Mouse (Mus musculus) lung, embryonic 15.5 days (tissue): ENCODE data around the gene Cpne7. TPM values are rescaled to one million over a fixed set of nuclear protein-coding genes. Genes with fewer than 3 reads are reported as not detected.
A peak's percentile ranks its signal among the peaks of the same experiment; 100 is the strongest.

Experiments used
- ATAC-seq: fragments of 200-750 bp; cut with Nextera tagmentation; 2 replicates; pipeline ENCODE4 v1.8.0; 2017; ENCODE audit warnings: moderate number of reproducible peaks, borderline replicate concordance; ENCODE audit not compliant: low FRiP score, low TSS enrichment; ENCODE audit errors: extremely low read depth
- H3K27ac ChIP-seq: fragments of 300-500 bp; sonication (generic); 2 replicates; pipeline ENCODE4 v1.5.1; 2015; ENCODE audit warnings: moderate library complexity, mild to moderate bottlenecking, inconsistent platforms
- H3K27me3 ChIP-seq: fragments of 300-500 bp; sonication (generic); 2 replicates; pipeline ENCODE4 v1.6.1; 2015; ENCODE audit warnings: inconsistent platforms
- H3K36me3 ChIP-seq: fragments of 300-500 bp; sonication (generic); 2 replicates; pipeline ENCODE4 v1.6.1; 2015; ENCODE audit warnings: inconsistent platforms
- H3K4me1 ChIP-seq: fragments of 300-500 bp; sonication (generic); 2 replicates; pipeline ENCODE4 v1.6.1; 2015; ENCODE audit warnings: inconsistent platforms
- H3K4me2 ChIP-seq: fragments of 300-500 bp; sonication (generic); 2 replicates; pipeline ENCODE4 v1.6.1; 2015; ENCODE audit warnings: inconsistent platforms, mild to moderate bottlenecking, moderate library complexity
- H3K4me3 ChIP-seq: fragments of 300-500 bp; sonication (generic); 2 replicates; pipeline ENCODE4 v1.5.1; 2015; ENCODE audit warnings: mild to moderate bottlenecking, inconsistent platforms
- H3K9ac ChIP-seq: fragments of 300-500 bp; sonication (generic); 2 replicates; pipeline ENCODE4 v1.6.1; 2015; ENCODE audit warnings: inconsistent platforms
- H3K9me3 ChIP-seq: fragments of 300-500 bp; sonication (generic); 2 replicates; pipeline ENCODE4 v1.6.1; 2016; ENCODE audit warnings: inconsistent platforms
- WGBS: fragments of 180-500 bp; shearing (Covaris S2); methylation state at CpG from one replicate; pipeline ENCODE4 v1.1.7; 2015; 5-methylcytosine and 5-hydroxymethylcytosine counted together
- polyA plus RNA-seq: library from polyadenylated mRNA; unstranded; fragments of >200 nt; fragmentation: Nextera tagmentation; extraction: Ambion mirVana; gene quantifications from 2 replicates; pipeline ENCODE4 v1.2.1, GENCODE M21; 2015

Gene Cpne7
- polyA plus RNA-seq, 1 experiment from 2014 or later, result 0.50 TPM

DNA sequence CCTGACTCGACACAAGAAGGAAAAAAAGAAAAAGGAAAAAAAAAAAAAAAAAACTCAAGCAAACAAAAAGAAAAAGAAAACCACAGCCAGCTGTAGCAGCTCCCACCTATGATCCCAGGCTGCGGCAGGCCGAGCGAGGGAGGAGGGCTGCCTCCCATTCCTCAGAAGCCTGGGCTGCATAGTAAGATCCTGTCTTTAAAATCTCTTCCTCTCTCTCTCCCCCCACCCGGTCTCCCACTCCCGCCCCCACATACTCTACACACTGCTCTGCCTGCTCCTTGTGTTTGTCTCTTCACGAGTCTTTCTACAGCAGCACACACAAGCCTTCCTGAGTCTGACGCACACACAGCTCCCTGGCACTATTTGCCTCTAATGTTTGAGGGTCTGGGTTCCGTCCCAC is 4.9 kb downstream of the Cpne7 start:
- peaks cover 44% of the 10 kb centered on the region for H3K27me3 ChIP-seq

DNA sequence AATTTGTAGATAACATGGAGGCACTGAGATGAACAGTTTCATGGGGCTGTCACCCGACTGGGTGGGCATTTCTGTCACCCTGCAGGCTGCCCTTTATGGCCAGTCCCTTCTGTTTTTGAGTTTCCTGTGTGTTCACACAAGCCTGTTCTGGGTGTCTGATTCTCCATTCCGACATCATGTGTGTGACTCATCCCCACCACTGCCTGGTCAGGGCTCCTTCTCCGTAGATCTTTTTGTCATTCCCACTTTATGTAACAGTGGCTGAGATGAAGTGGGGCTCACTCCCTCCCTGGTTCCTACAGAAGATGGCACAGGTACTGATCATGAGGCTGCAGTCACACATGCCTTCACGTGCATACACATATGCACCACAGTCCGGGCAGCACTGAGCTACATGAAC is 5.5 kb downstream of the Cpne7 start:
- H3K4me3 ChIP-seq, result no peak overlapping the region
- no peak for ATAC-seq
- H3K9ac ChIP-seq, result no peak overlapping the region
- peaks cover 13% of the 10 kb centered on the region for H3K4me1 ChIP-seq
- no peak overlapping the region for H3K27ac ChIP-seq
- H3K4me2 ChIP-seq, result no peak overlapping the region
- no peaks in the 10 kb centered on the region for H3K36me3 ChIP-seq
- H3K27me3 ChIP-seq, result peaks cover 41% of the 10 kb centered on the region
- H3K9me3 ChIP-seq, result no peaks in the 10 kb centered on the region
- WGBS, result 74% methylated on average over 5 of the region's 5 CpGs

More for the DNA sequence above, 4.9 kb downstream of the Cpne7 start:
- H3K4me1 ChIP-seq, result peaks cover 19% of the 10 kb centered on the region
- no peak for ATAC-seq
- H3K9me3 ChIP-seq, result no peaks in the 10 kb centered on the region
- H3K36me3 ChIP-seq, result no peaks in the 10 kb centered on the region
- 43% methylated on average over 9 of the region's 9 CpGs for WGBS
- H3K4me3 ChIP-seq, result no peak overlapping the region
- H3K9ac ChIP-seq, result no peak overlapping the region
- no peak overlapping the region for H3K4me2 ChIP-seq
- no peak overlapping the region for H3K27ac ChIP-seq

DNA sequence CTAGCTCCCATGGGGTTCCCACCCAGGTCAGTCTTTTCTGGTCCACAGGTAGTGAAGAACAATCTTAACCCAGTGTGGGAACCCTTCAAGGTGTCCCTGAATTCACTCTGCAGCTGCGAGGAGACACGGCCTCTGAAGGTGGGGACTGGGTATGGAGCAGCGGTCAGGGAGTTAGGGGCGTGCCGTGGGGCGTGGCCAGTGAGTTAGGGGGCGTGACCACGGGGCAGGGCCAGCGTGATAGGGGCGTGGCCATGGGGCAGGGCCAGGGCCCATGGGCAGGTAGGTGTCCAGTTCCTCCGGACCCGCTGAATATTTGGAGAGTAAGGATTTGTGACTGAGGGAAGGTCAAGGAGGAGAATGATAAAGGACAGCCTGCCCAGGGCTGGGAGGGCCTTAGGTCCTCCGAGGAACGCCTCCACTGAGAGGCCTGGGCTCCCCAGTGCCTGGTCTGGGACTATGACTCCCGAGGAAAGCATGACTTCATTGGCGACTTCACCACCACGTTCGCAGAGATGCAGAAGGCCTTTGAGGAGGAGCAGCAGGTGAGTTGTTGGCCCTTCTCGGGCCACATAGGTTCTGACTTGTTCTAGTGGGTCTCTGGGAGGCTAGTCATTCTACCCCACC is 9.1 kb downstream of the Cpne7 start:
- no peaks in the 10 kb centered on the region for H3K9me3 ChIP-seq
- H3K4me2 ChIP-seq, result peak overlapping the region; percentile 19; the same call in 1 of the 2 replicates
- peak; percentile 46 for ATAC-seq
- H3K9ac ChIP-seq, result no peak overlapping the region
- no peak overlapping the region for H3K4me3 ChIP-seq
- WGBS, result 5% methylated on average over 19 of the region's 19 CpGs
- H3K27me3 ChIP-seq, result peaks cover 14% of the 10 kb centered on the region
- no peaks in the 10 kb centered on the region for H3K36me3 ChIP-seq
- H3K4me1 ChIP-seq, result peaks cover 7% of the 10 kb centered on the region
- H3K27ac ChIP-seq, result no peak overlapping the region

DNA sequence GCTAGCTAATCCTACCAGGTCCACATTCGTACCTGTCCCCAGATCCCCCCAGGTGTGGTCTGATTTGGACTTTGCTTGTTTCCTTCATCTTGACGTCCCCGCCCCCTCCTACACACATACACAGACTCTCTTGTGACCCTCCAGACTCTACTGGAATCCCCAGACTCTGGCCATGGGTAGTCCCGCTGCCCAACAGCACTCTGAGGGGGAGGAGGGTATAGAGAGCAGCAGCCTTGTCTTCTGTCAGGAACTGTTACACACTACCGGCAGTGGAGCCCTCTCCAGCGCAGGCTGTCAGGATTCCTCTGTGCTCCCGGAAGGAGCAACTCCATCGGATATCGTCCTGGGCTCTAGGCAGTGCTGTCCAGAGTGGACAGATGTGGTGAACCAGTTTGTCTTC is 13.9 kb downstream of the Cpne7 start:
- no peak for ATAC-seq
- no peak overlapping the region for H3K27ac ChIP-seq
- WGBS, result 40% methylated on average over 9 of the region's 9 CpGs
- peaks cover 5% of the 10 kb centered on the region; the same call in 1 of the 2 replicates for H3K4me1 ChIP-seq
- no peak overlapping the region for H3K4me3 ChIP-seq
- no peak overlapping the region for H3K4me2 ChIP-seq
- H3K9ac ChIP-seq, result no peak overlapping the region
- H3K36me3 ChIP-seq, result no peaks in the 10 kb centered on the region
- H3K27me3 ChIP-seq, result peaks cover 12% of the 10 kb centered on the region; the same call in 1 of the 2 replicates
- no peaks in the 10 kb centered on the region for H3K9me3 ChIP-seq

DNA sequence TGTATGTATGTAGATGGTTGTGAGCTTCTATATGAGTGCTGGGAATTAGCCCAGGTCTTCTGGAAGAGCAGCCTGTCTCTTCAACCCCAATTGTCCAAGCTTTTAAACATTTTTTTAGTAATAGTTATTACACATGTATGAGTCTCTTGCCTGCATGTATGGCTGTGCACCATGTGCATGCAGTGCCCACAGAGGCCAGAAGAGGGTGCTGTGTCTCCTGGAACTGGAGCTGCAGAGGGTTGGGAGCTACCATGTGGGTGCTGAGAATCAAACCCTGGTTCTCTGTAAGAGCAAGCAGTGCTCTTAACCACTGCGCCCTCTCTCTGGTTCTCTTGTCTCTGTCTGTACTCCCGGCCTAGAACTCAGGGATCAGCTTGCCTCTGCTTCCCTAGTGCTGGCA is 15.8 kb downstream of the Cpne7 start:
- H3K4me3 ChIP-seq, result no peak overlapping the region
- 100% methylated on average over 2 of the region's 2 CpGs for WGBS

DNA sequence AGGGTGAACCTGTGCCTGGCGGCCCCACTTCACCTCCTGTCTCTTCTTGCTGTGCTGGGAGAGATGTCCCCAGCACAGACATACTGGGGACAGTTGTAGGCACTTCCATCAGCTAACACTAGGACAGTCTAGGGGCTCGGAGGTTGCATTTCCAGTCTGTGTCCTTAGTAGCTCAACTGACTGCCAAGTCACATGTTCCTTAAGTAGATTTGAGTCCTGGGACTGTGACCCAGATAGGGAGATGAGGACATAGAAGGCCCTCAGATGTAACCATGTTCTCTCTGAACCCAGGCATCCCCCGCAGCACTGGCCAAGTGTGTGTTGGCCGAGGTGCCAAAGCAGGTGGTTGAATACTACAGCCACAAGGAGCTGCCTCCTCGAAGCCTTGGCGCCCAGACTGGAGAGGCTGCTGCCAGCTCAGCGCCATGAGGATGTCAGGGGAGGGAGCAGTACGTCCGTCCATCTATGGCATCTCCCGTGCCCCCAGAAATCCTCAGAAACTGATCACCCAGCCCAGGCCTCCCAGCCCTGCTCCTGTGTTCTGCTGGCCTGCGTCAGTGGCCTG is 17.1 kb downstream of the Cpne7 start:
- 83% methylated on average over 11 of the region's 11 CpGs for WGBS
- H3K36me3 ChIP-seq, result no peaks in the 10 kb centered on the region
- H3K27ac ChIP-seq, result no peak overlapping the region
- H3K4me2 ChIP-seq, result no peak overlapping the region
- H3K9ac ChIP-seq, result no peak overlapping the region
- ATAC-seq, result no peak
- H3K4me1 ChIP-seq, result peaks cover 24% of the 10 kb centered on the region
- no peak overlapping the region for H3K4me3 ChIP-seq
- no peaks in the 10 kb centered on the region for H3K9me3 ChIP-seq
- H3K27me3 ChIP-seq, result no peaks in the 10 kb centered on the region

More for the DNA sequence above, 15.8 kb downstream of the Cpne7 start:
- H3K27me3 ChIP-seq, result no peaks in the 10 kb centered on the region; the same call in 1 of the 2 replicates
- H3K27ac ChIP-seq, result no peak overlapping the region
- H3K36me3 ChIP-seq, result no peaks in the 10 kb centered on the region
- no peak overlapping the region for H3K4me2 ChIP-seq
- H3K9ac ChIP-seq, result no peak overlapping the region
- ATAC-seq, result no peak
- H3K9me3 ChIP-seq, result no peaks in the 10 kb centered on the region
- H3K4me1 ChIP-seq, result peaks cover 18% of the 10 kb centered on the region

DNA sequence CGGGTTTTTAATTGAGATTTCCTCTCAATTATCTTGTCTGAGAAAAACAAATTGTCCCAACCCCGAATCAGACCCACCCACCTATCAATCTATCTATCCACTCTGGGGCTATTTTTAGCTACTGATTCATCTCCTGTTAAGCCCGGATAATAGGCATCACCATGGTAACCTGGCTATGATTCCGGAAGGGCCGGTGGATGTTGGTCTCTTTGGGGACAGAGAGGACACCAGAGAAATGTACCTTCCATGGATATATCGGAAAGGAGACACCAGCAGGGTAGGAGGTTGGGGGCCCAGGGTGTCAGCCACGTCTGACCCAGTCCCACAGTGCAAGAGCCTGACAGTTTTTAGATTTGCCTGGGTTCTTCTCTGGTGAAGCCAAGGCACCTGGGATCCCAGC is 18.2 kb downstream of the Cpne7 start:
- no peaks in the 10 kb centered on the region for H3K27me3 ChIP-seq
- 16% methylated on average over 7 of the region's 7 CpGs for WGBS
- no peak overlapping the region for H3K4me3 ChIP-seq
- no peak for ATAC-seq
- peaks cover 24% of the 10 kb centered on the region for H3K4me1 ChIP-seq
- no peaks in the 10 kb centered on the region for H3K9me3 ChIP-seq
- no peak overlapping the region for H3K27ac ChIP-seq
- no peak overlapping the region for H3K9ac ChIP-seq
- H3K4me2 ChIP-seq, result no peak overlapping the region
- no peaks in the 10 kb centered on the region for H3K36me3 ChIP-seq

DNA sequence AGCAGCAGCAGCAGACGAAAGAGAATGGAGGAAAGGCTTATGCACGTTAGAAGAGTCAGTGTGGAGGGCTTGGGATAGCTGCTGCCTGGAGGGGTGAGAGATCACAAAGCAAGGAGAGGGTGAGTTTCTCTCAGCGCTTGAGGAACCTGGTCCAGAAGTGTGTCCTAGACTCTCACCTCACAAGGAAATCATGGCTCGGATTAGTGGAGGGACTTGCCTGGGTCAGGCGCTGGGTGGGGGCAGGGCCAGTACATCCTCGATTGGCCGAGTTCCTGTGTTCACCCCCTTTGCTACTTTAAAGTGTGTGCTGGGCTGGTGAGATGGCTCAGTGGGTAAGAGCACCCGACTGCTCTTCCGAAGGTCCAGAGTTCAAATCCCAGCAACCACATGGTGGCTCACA is 18.6 kb downstream of the Cpne7 start:
- Histone ChIP-seq H3K36me3 (no peaks in the 10 kb centered on the region), H3K27me3 (no peaks in the 10 kb centered on the region), H3K4me2 (no peak overlapping the region), H3K4me3 (no peak overlapping the region), H3K9me3 (no peaks in the 10 kb centered on the region), H3K9ac (no peak overlapping the region), H3K27ac (no peak overlapping the region), H3K4me1 (peaks cover 24% of the 10 kb centered on the region)
- 40% methylated on average over 9 of the region's 9 CpGs for WGBS
- no peak for ATAC-seq

DNA sequence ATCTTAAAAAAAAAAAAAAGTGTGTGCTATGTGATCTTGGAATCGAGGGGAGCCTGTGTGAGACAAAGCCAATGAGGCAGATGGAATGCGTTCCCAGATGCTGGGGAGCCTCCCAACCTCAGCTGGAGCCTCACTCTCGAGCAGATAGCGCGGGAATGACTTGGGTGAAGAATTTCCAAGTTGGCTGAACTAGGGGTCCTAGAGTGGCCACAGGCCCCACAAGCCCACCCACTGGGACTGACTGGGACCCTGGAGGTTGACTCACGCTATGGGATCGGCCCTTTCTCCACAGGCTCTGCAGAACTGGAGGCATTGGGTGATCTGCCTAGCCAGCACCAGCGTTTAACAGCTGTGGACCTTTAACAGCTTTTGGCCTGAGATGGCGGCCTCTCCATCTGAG is 19.1 kb downstream of the Cpne7 start:
- Histone ChIP-seq H3K9ac (no peak overlapping the region), H3K4me2 (no peak overlapping the region), H3K9me3 (no peaks in the 10 kb centered on the region), H3K27me3 (no peaks in the 10 kb centered on the region), H3K36me3 (no peaks in the 10 kb centered on the region), H3K27ac (no peak overlapping the region), H3K4me3 (no peak overlapping the region), H3K4me1 (peaks cover 29% of the 10 kb centered on the region)
- 64% methylated on average over 9 of the region's 9 CpGs for WGBS
- ATAC-seq, result no peak

DNA sequence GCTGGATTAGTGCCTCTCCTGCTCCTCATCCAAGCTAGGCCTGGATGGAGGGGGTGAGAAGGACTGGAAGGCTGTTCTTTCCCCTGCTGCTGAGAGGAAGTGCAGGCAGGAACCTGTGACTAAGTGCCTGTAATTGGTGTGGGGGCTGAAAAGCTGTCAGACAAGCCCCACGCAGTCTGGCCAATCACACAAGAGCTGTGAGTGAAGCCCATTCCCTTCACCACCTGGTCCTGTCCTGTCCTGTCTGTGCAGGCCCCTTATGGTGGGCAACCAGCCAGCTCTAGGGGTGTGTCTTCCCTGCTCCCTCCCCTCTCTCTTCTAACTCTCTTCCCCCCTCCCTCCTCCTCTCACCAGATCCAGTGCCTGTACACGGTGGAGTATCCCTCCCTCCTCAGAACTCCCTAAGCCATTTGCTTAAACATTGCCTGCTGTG is 20.5 kb downstream of the Cpne7 start:
- ATAC-seq, result peak; percentile 55
- no peaks in the 10 kb centered on the region for H3K27me3 ChIP-seq
- H3K36me3 ChIP-seq, result no peaks in the 10 kb centered on the region
- peaks cover 35% of the 10 kb centered on the region for H3K4me1 ChIP-seq
- H3K9me3 ChIP-seq, result no peaks in the 10 kb centered on the region
- peak overlapping the region; percentile 67 for H3K27ac ChIP-seq
- 15% methylated on average over 2 of the region's 2 CpGs for WGBS
- no peak overlapping the region for H3K9ac ChIP-seq
- H3K4me3 ChIP-seq, result no peak overlapping the region
- no peak overlapping the region for H3K4me2 ChIP-seq

DNA sequence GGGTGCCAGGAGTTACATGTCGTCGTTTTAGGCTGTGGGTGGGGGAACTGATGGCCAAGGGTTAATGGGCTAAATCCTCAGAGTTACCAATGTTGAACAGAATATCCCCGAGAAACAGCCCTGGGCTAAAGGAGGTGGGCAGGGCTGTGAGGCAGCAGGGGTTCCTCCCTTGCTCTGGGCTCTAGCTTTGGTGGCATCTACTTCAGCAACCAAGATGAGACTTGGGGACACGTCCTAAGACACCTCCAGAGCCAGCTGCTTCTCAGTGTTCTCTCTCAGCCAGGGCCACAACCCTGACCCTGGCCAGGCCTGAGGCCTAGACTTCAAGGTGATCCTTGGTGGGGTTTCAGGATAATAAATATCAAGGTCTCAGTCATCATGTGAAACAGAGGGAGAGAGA is 21.6 kb downstream of the Cpne7 start:
- ATAC-seq, result no peak
- 58% methylated on average over 4 of the region's 4 CpGs for WGBS
- Histone ChIP-seq H3K4me3 (no peak overlapping the region), H3K27me3 (no peaks in the 10 kb centered on the region), H3K27ac (no peak overlapping the region), H3K9me3 (no peaks in the 10 kb centered on the region), H3K36me3 (no peaks in the 10 kb centered on the region), H3K9ac (no peak overlapping the region), H3K4me1 (peaks cover 37% of the 10 kb centered on the region), H3K4me2 (no peak overlapping the region)

DNA sequence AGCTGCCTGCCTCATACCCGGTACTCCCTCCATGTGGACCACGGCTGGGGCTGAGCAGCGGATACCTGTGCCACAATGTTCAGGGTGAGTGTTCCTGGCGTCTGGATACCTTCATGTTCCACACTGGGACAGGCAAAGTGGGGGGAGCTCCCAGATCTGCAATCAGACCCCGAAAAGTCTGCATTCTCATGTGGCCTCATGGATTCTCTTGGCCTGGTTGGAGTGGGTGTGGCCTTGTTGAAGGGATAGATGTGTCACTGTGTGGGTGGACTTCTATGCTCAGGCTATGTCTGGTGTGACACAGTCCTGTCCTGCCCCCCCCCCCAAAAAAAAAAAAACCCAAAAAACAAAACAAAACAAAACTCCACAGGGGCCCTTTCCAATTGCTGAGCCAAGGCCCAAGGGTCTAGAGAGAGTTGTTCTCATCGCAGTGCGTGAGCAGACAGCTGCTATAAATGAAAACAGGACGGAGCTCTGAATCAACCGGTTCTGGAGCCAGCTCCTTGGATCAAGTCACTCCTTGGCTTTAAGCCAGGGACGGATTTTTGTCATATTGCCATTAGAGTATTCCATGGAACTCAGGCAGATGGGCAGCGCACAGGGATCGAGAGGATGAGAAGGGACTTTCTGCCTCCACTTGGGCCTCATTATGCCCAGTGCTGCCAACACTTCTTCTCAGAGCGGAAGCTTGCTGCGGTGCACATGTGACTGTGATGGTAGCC is 24.7 kb downstream of the Cpne7 start:
- Histone ChIP-seq H3K4me2 (peak overlapping the region; percentile 4; the same call in 1 of the 2 replicates), H3K27me3 (no peaks in the 10 kb centered on the region), H3K4me1 (peaks cover 36% of the 10 kb centered on the region), H3K9me3 (no peaks in the 10 kb centered on the region), H3K9ac (no peak overlapping the region), H3K36me3 (no peaks in the 10 kb centered on the region), H3K4me3 (no peak overlapping the region), H3K27ac (peak overlapping the region; percentile 92)
- 51% methylated on average over 14 of the region's 14 CpGs for WGBS
- peak; percentile 78 for ATAC-seq
